Mouse (Mus musculus): Measurements from ENCODE around the gene Pacsin1. TPM values are rescaled to one million over a fixed set of nuclear protein-coding genes. Genes with fewer than 3 reads are reported as not detected.

The Pacsin1 gene
- polyA plus RNA-seq, 1 experiment from 2014 or later: 0.05 TPM

DNA sequence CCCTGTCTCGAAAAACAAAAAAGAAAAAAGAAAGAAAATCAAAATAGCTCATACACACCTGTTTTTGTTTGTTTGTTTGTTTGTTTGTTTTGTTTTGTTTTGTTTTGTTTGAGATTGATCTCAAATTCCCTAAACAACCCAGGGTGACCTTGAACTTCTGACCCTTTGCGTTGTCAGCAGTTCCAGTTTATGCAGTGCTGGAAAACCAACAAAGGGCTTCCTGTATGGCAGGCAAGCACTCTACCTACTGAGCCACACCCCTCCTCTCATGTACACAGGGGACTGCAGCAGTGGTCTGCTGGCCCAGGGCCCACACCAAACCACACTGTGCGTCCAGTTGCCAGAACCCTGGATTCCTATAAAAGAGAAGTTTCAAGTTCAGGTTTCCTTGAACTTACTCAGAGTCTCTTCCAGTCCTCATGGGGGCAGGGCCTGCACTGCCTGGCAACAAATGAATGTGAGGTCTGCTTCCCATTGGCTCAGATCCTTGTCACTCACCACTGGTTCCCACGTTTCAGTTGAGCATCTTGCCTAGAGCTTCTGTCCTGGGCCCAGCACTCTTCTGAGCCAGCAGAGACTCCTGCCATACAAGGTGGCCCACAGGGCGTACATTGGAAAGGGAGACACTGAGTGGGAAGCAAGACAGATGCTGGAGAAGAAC lies 48.8 kb downstream of the Pacsin1 start:
- in situ Hi-C loops (cut with MboI; ENCODE audit: low pct_unique_long_range_greater_than_20kb): no loop called here
- H3K27me3 ChIP-seq: peaks cover 12% of the 10 kb centered on the region
- CTCF ChIA-PET: interaction anchor here (1.3 to 1.6 kb wide), 2 partner anchors 35 to 56 kb away, joined by 3 read pairs; no protein-coding TSS in a partner anchor

DNA sequence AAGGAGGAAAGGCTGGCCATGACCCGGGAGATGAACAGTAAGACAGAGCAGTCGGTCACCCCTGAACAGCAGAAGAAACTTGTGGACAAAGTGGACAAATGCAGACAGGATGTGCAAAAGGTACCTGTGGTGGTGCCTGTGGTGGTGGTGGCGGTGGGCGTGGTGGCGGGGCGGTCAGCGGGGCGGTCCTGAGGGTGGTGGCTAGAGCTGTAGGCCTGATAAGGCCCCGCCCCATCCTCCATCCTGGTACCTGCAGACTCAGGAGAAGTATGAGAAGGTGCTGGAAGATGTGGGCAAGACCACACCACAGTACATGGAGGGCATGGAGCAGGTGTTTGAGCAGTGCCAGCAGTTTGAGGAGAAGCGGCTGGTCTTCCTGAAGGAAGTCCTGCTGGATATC lies 50.4 kb downstream of the Pacsin1 start:
- POLR2A ChIA-PET: interaction anchor here (0.7 kb wide), 1 partner anchor 19 kb away, joined by 3 read pairs; no protein-coding TSS in a partner anchor

More for the DNA sequence above, 48.8 kb downstream of the Pacsin1 start:
- POLR2A ChIA-PET: no interaction called here
- TF ChIP-seq CTCF (IDR thresholded peaks at IDR 0.05): no peak
- ATAC-seq (no peak), DNase-seq (ENCODE audit: low read depth, low spot score) (no peak)

DNA sequence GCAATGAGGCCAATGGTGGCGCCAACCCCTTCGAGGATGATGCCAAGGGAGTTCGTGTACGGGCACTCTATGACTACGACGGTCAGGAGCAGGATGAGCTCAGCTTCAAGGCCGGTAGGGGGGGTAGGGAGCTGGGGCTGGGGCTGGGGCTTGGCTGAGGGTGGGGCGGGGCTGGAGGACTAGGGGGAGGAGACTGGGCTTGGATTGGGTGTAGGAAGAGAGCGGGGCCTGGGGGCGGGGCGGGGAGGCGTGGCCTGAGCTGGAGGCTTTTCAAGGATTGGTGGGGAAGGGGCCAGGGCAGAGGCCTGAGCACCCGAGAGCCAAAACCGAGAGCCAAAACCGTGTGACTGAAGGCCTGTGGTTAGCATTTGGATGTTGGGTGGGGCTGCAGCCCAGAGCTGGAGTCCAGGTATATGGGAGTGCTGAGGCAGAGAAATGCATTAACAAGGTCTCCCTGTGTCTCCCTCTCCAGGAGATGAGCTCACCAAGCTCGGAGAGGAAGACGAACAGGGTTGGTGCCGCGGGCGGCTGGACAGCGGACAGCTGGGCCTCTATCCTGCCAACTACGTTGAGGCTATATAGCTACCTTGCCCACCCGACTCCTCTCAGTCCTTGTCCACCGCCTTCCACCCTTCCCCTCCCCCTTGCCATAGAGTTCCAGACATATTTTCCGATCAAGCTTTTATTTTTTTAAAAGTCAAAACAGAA lies 52.8 kb downstream of the Pacsin1 start:
- ATAC-seq: no peak
- CTCF ChIA-PET: no interaction called here
- DNase-seq (ENCODE audit: low read depth, low spot score): no peak
- TF ChIP-seq CTCF (IDR thresholded peaks at IDR 0.05): no peak
- H3K27me3 ChIP-seq: peaks cover 14% of the 10 kb centered on the region
- POLR2A ChIA-PET: interaction anchor here (0.9 to 2.0 kb wide), 3 partner anchors 16 to 35 kb away, joined by 3 to 5 read pairs (median 4); no protein-coding TSS in a partner anchor
- in situ Hi-C loops (cut with MboI; ENCODE audit: low pct_unique_long_range_greater_than_20kb): no loop called here

More for the DNA sequence above, 50.4 kb downstream of the Pacsin1 start:
- ATAC-seq (no peak), DNase-seq (ENCODE audit: low read depth, low spot score) (no peak)
- peaks cover 12% of the 10 kb centered on the region for H3K27me3 ChIP-seq
- TF ChIP-seq CTCF (IDR thresholded peaks at IDR 0.05): no peak
- in situ Hi-C loops (cut with MboI; ENCODE audit: low pct_unique_long_range_greater_than_20kb): no loop called here
- CTCF ChIA-PET: interaction anchor here (1.3 to 1.6 kb wide), 2 partner anchors 34 to 54 kb away, joined by 3 read pairs; no protein-coding TSS in a partner anchor

DNA sequence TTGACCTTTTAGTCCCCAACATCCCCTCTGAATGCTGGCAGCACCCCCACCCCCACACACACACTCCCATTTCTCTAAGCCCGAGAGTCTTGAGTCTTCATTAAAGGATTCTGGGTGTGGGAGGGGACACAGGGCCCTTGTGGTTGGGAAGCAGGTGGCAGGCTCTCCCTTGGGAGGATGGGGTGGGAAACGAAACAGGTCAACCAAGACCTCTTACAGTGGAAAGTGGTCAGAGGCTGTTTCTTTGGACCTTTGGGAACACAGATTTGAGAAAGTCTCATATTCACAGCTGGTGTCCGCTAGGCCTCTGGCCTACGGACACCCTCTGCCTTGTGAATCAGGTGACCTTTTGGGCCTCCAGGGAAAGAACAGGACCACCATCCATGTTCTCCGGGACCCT lies 54.3 kb downstream of the Pacsin1 start:
- POLR2A ChIA-PET: no interaction called here
- CTCF ChIA-PET: no interaction called here
- DNase-seq (ENCODE audit: low read depth, low spot score): no peak
- no peak for TF ChIP-seq CTCF (IDR thresholded peaks at IDR 0.05)
- peaks cover 23% of the 10 kb centered on the region for H3K27me3 ChIP-seq
- no peak for ATAC-seq
- in situ Hi-C loops (cut with MboI; ENCODE audit: low pct_unique_long_range_greater_than_20kb): no loop called here

DNA sequence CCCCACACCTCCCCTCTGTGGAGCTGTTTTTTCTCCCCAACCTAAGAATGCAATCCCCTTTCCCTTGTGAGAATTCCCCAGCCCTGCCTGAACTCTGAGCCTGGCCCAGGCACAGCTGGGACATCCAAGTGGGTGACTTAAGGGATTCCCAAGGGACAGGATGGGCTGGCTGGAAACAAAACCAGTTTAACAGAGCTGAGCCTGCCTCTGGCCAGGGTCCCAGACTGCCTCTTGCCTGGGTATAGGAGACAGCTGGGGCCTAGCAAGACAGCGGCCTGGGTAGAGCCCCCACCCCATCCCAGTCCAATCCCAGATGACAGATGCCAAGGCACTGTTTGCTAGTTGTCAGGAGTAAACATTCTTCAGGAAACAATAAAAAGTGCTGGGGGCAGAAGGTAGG lies 57.5 kb downstream of the Pacsin1 start:
- peaks cover 30% of the 10 kb centered on the region for H3K27me3 ChIP-seq
- DNase-seq (ENCODE audit: low read depth, low spot score): no peak
- TF ChIP-seq CTCF (IDR thresholded peaks at IDR 0.05): no peak
- ChIA-PET POLR2A (no interaction called here), CTCF (no interaction called here)
- ATAC-seq: no peak
- in situ Hi-C loops (cut with MboI; ENCODE audit: low pct_unique_long_range_greater_than_20kb): no loop called here

DNA sequence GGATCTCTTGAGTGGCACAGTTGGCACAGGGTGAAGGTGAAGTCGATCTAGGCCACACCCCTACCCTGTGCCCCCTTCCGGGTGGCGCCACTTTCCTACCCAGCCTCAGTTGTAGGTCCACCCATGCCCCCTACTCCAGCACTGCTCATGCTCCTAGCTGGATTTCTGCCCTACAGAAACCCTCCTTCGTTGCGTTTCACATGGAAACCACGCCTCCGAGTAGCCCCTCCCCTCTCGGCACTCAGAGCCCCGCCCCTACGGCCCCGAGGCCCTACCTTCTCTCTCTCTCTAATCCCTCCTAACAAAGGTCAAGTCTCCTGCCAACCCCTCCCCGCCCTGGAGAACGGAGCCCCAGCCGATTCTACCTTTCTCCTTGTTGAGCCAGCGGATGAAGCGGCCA lies 61.5 kb downstream of the Pacsin1 start:
- in situ Hi-C loops (cut with MboI; ENCODE audit: low pct_unique_long_range_greater_than_20kb): no loop called here
- CTCF ChIA-PET: no interaction called here

DNA sequence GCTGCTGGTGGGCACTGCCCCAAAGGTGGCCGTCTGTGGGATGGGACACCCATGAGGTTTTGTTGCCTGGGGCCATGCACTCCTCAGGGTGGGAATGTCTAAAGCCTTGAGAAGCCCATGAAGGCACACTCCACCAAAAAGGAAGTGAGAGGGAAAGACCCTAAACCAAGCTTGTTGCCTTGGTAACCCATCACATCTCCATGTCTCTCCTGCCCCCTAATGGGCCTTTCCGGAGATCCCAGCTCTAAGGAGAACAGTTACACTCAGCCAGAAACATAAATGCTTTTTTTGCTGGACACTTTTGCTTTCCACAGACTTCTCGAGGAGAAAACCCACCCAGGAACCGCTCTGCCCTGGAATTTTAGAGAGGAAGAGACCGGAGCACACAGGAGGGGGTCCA lies 62.9 kb downstream of the Pacsin1 start:
- peaks cover 34% of the 10 kb centered on the region for H3K27me3 ChIP-seq
- no peak for DNase-seq (ENCODE audit: low read depth, low spot score)
- ATAC-seq: no peak
- POLR2A ChIA-PET: no interaction called here
- TF ChIP-seq CTCF (IDR thresholded peaks at IDR 0.05): no peak
- in situ Hi-C loops (cut with MboI; ENCODE audit: low pct_unique_long_range_greater_than_20kb): no loop called here
- CTCF ChIA-PET: interaction anchor here (1.2 to 1.3 kb wide), 2 partner anchors 9 to 15 kb away, joined by 3 read pairs; no protein-coding TSS in a partner anchor

More for the DNA sequence above, 61.5 kb downstream of the Pacsin1 start:
- DNase-seq (ENCODE audit: low read depth, low spot score) (no peak), ATAC-seq (no peak)
- POLR2A ChIA-PET: no interaction called here
- TF ChIP-seq CTCF (IDR thresholded peaks at IDR 0.05): no peak
- peaks cover 34% of the 10 kb centered on the region for H3K27me3 ChIP-seq

DNA sequence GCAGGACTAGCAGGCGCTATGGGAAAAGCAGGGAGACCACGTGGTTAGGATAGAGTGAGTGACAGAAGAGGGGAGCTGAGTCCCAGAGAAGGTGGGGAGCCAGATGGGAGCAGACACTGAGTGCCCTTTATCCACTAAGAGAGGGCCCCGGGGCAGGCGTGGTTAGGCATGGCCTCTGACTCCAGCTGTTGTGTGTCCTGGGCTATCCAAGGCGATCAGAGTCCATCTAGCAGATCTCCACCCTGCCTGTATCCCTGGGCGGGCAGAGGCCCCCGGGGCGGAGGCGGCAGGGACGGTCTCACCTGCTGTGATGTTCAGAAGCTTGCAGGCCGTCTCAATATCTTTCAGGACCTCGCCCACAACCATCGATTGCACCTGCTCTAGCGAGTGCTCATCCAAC lies 64.4 kb downstream of the Pacsin1 start:
- in situ Hi-C loops (cut with MboI; ENCODE audit: low pct_unique_long_range_greater_than_20kb): no loop called here
- CTCF ChIA-PET: interaction anchor here (0.6 to 1.5 kb wide), 2 partner anchors 18 to 21 kb away, joined by 3 read pairs; no protein-coding TSS in a partner anchor
- no peak for TF ChIP-seq CTCF (IDR thresholded peaks at IDR 0.05)
- peaks cover 25% of the 10 kb centered on the region for H3K27me3 ChIP-seq
- POLR2A ChIA-PET: no interaction called here
- DNase-seq (ENCODE audit: low read depth, low spot score): no peak
- ATAC-seq: no peak

DNA sequence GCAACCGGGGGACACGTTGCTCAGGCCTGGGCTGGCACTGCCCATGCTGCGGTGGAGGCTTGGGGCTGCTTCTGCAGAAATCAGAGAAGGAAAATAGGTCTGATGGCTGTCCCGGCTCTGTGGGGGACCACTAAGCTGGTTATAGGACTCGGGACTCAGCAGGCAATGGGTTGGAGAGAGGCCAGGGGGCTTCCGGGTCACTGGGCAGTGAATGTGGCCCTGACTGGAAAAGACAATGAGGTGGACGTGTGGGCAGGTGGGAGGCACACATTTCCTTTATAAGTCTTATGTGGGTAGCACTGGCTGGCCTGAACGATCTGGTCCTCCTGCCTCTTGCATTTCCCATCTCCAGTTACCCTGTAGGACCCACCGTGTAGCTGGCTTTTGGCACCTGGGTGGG lies 65.0 kb downstream of the Pacsin1 start:
- peaks cover 24% of the 10 kb centered on the region for H3K27me3 ChIP-seq
- DNase-seq (ENCODE audit: low read depth, low spot score): no peak
- TF ChIP-seq CTCF (IDR thresholded peaks at IDR 0.05): no peak
- in situ Hi-C loops (cut with MboI; ENCODE audit: low pct_unique_long_range_greater_than_20kb): no loop called here
- no peak for ATAC-seq
- CTCF ChIA-PET: interaction anchor here (0.6 to 1.5 kb wide), 2 partner anchors 19 to 20 kb away, joined by 3 read pairs; no protein-coding TSS in a partner anchor
- POLR2A ChIA-PET: no interaction called here

DNA sequence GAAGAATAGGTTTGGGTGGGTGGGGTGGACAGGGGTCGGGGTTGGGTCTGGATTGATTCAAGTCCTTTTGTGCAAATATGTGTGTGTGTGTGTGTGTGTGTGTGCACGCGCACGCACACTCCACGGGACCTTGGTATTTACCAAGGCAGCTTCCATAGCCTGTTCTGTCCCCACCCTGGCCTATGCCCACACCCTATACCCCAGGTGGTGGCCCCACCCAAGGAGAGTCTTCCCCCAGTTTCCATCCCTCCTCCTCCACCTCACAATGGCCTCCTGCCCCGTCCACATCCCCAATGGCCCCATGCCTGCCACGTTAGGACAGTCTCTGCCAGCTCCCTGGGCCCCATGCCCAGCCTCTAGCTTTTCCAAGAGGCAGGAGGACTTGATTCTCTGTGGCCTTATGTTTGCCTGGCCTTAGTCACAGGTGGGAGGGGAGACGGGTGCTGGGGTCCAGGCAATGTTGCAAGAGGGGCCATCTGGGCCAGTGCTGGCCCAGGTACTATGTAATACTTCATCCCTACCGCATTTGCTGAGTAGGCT lies 65.9 kb downstream of the Pacsin1 start:
- no peak for TF ChIP-seq CTCF (IDR thresholded peaks at IDR 0.05)
- in situ Hi-C loops (cut with MboI; ENCODE audit: low pct_unique_long_range_greater_than_20kb): no loop called here
- ATAC-seq: no peak
- H3K27me3 ChIP-seq: peaks cover 18% of the 10 kb centered on the region
- no peak for DNase-seq (ENCODE audit: low read depth, low spot score)
- POLR2A ChIA-PET: no interaction called here
- CTCF ChIA-PET: no interaction called here

DNA sequence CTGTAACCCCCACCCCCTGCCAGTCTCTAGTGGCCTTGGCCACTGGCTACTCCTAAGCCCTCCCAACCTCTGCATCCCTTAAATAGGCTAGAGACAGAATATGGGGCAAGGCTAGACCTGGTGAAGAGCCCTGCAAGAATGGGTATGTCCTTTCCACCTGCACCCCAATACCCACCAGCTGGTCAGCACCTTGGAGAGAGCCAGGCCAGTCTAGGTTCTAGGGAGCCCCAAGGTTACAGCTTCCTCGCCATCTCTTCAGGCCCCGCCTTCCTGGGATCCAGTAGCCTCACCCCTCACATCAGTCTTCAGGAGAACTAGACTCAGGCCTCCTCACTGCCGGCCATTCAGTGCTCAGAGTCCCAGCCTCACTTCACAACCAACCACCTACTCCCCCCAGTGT lies 69.0 kb downstream of the Pacsin1 start:
- in situ Hi-C loops (cut with MboI; ENCODE audit: low pct_unique_long_range_greater_than_20kb): no loop called here
- CTCF ChIA-PET: interaction anchor here (0.6 kb wide), 1 partner anchor 74 kb away, joined by 3 read pairs; no protein-coding TSS in a partner anchor
- no peak for ATAC-seq
- POLR2A ChIA-PET: interaction anchor here (0.8 kb wide), 1 partner anchor 16 kb away, joined by 4 read pairs; no protein-coding TSS in a partner anchor
- H3K27me3 ChIP-seq: peaks cover 27% of the 10 kb centered on the region
- no peak for TF ChIP-seq CTCF (IDR thresholded peaks at IDR 0.05)
- DNase-seq (ENCODE audit: low read depth, low spot score): no peak

All from Patski (cell line).